Mouse (Mus musculus): ENCODE results near the gene St3gal4. TPM values are rescaled to one million over a fixed set of nuclear protein-coding genes. Genes with fewer than 3 reads are reported as not detected.

The St3gal4 gene
- polyA plus RNA-seq, 1 experiment = 8.0 TPM

GRCm38 (mm10) chr9:35007697-35008341 lies 111.2 kb downstream of the St3gal4 start:
- H3K36me3 ChIP-seq (ENCODE audit: control insufficient read depth, insufficient read depth, low read length, poor library complexity, severe bottlenecking) = no peaks in the 10 kb centered on the region
- no peaks in the 10 kb centered on the region for H3K27me3 ChIP-seq (ENCODE audit: control insufficient read depth, insufficient read depth, low read length, poor library complexity, severe bottlenecking)
- no peaks in the 10 kb centered on the region for H3K9me3 ChIP-seq (replicated peaks; ENCODE audit: control insufficient read depth, insufficient read depth, low read length, poor library complexity, severe bottlenecking)
- no peak for TF ChIP-seq POLR2A (IDR thresholded peaks at IDR 0.05; ENCODE audit: insufficient read depth, low read length)
- no peak for TF ChIP-seq EP300 (IDR thresholded peaks at IDR 0.05; ENCODE audit: insufficient read depth, low read depth, low read length)
- no peak for TF ChIP-seq CTCF (IDR thresholded peaks at IDR 0.05; ENCODE audit: low read depth, low read length)
- no peak overlapping the region for H3K9ac ChIP-seq (ENCODE audit: low read depth, poor library complexity, severe bottlenecking)
- H3K4me1 ChIP-seq (ENCODE audit: control insufficient read depth, insufficient read depth, low read length) = no peaks in the 10 kb centered on the region
- H3K4me3 ChIP-seq (ENCODE audit: low read depth, low read length) = no peak overlapping the region
- no peak overlapping the region for H3K27ac ChIP-seq (ENCODE audit: insufficient read depth, low read length)

GRCm38 (mm10) chr9:35004113-35004512 lies 115.0 kb downstream of the St3gal4 start:
- H3K4me1 ChIP-seq (ENCODE audit: control insufficient read depth, insufficient read depth, low read length) = no peaks in the 10 kb centered on the region
- H3K36me3 ChIP-seq (ENCODE audit: control insufficient read depth, insufficient read depth, low read length, poor library complexity, severe bottlenecking) = no peaks in the 10 kb centered on the region
- TF ChIP-seq POLR2A (IDR thresholded peaks at IDR 0.05; ENCODE audit: insufficient read depth, low read length) = no peak
- TF ChIP-seq CTCF (IDR thresholded peaks at IDR 0.05; ENCODE audit: low read depth, low read length) = no peak
- no peak for TF ChIP-seq EP300 (IDR thresholded peaks at IDR 0.05; ENCODE audit: insufficient read depth, low read depth, low read length)
- H3K9ac ChIP-seq (ENCODE audit: low read depth, poor library complexity, severe bottlenecking) = no peak overlapping the region
- no peak overlapping the region for H3K4me3 ChIP-seq (ENCODE audit: low read depth, low read length)
- H3K9me3 ChIP-seq (replicated peaks; ENCODE audit: control insufficient read depth, insufficient read depth, low read length, poor library complexity, severe bottlenecking) = peaks cover 2% of the 10 kb centered on the region; the same call in 1 of the 2 replicates
- H3K27ac ChIP-seq (ENCODE audit: insufficient read depth, low read length) = no peak overlapping the region
- H3K27me3 ChIP-seq (ENCODE audit: control insufficient read depth, insufficient read depth, low read length, poor library complexity, severe bottlenecking) = no peaks in the 10 kb centered on the region

GRCm38 (mm10) chr9:34997880-34998865 lies 120.9 kb downstream of the St3gal4 start:
- Histone ChIP-seq H3K36me3 (ENCODE audit: control insufficient read depth, insufficient read depth, low read length, poor library complexity, severe bottlenecking) (no peaks in the 10 kb centered on the region), H3K4me1 (ENCODE audit: control insufficient read depth, insufficient read depth, low read length) (peaks cover 14% of the 10 kb centered on the region), H3K27me3 (ENCODE audit: control insufficient read depth, insufficient read depth, low read length, poor library complexity, severe bottlenecking) (no peaks in the 10 kb centered on the region), H3K27ac (ENCODE audit: insufficient read depth, low read length) (no peak overlapping the region), H3K9me3 (replicated peaks; ENCODE audit: control insufficient read depth, insufficient read depth, low read length, poor library complexity, severe bottlenecking) (peaks cover 2% of the 10 kb centered on the region; the same call in 1 of the 2 replicates), H3K4me3 (ENCODE audit: low read depth, low read length) (no peak overlapping the region), H3K9ac (ENCODE audit: low read depth, poor library complexity, severe bottlenecking) (no peak overlapping the region)
- no peak for TF ChIP-seq EP300 (IDR thresholded peaks at IDR 0.05; ENCODE audit: insufficient read depth, low read depth, low read length)
- no peak for TF ChIP-seq CTCF (IDR thresholded peaks at IDR 0.05; ENCODE audit: low read depth, low read length)
- no peak for TF ChIP-seq POLR2A (IDR thresholded peaks at IDR 0.05; ENCODE audit: insufficient read depth, low read length)

Other genes with a start within 250 kb of the St3gal4 start
- 41.1 and 41.4 TPM in 2 replicates for gene Dcps, start 56.8 kb upstream of the St3gal4 start, polyA plus RNA-seq (2011; ENCODE audit: insufficient read depth, insufficient read length, low read depth, missing spikeins)
- 96.9 and 100 TPM in 2 replicates for gene Srpr, start 80.9 kb upstream of the St3gal4 start, polyA plus RNA-seq (2011; ENCODE audit: insufficient read depth, insufficient read length, low read depth, missing spikeins)
- gene Tirap, start 81.0 kb upstream of the St3gal4 start, polyA plus RNA-seq (2011; ENCODE audit: insufficient read depth, insufficient read length, low read depth, missing spikeins) = 10.8 and 11.8 TPM in 2 replicates
- 34.7 and 36.6 TPM in 2 replicates for gene Foxred1, start 91.8 kb upstream of the St3gal4 start, polyA plus RNA-seq (2011; ENCODE audit: insufficient read depth, insufficient read length, low read depth, missing spikeins)
- gene Fam118b, start 148.5 kb upstream of the St3gal4 start, polyA plus RNA-seq (2011; ENCODE audit: insufficient read depth, insufficient read length, low read depth, missing spikeins) = 32.1 and 34.5 TPM in 2 replicates
- 21.4 and 26.0 TPM in 2 replicates for gene Rpusd4, start 148.6 kb upstream of the St3gal4 start, polyA plus RNA-seq (2011; ENCODE audit: insufficient read depth, insufficient read length, low read depth, missing spikeins)

All from ES-Bruce4 (cell line).